Mouse (Mus musculus) liver, embryonic 11.5 days (tissue): ENCODE measurements around the gene Acsm1. TPM values are rescaled to one million over a fixed set of nuclear protein-coding genes. Genes with fewer than 3 reads are reported as not detected.
"Not testable (repeated sequence)": the region's sequence is repeated elsewhere in the genome, so short reads cannot be mapped to it uniquely, and the experiment has no call there.

ENCODE experiments used
- ATAC-seq: fragments of 200-750 bp; cut with Nextera tagmentation; replicated peaks from 2 replicates; pipeline ENCODE4 v1.8.0; 2017; ENCODE audit warnings: moderate number of reproducible peaks, mild to moderate bottlenecking, moderate TSS enrichment, moderate library complexity; ENCODE audit not compliant: low FRiP score
- DNase-seq: peaks from one replicate; pipeline ENCODE4 v3.0.0-alpha.2; 2017; ENCODE audit warnings: low spot score
- H3K27ac ChIP-seq: fragments of 300-500 bp; sonication (generic); 2 replicates; pipeline ENCODE4 v1.5.1; 2014; ENCODE audit warnings: mild to moderate bottlenecking, low read depth, low read length, control low read depth
- H3K27me3 ChIP-seq: fragments of 300-500 bp; sonication (generic); replicated peaks from 2 replicates; pipeline ENCODE4 v1.6.1; 2014; ENCODE audit warnings: low read length, mixed read lengths; ENCODE audit not compliant: control insufficient read depth, insufficient read depth
- H3K36me3 ChIP-seq: fragments of 300-500 bp; sonication (generic); 2 replicates; pipeline ENCODE4 v1.6.1; 2014; ENCODE audit warnings: mild to moderate bottlenecking, low read length, moderate library complexity, mixed read lengths; ENCODE audit not compliant: control insufficient read depth, insufficient read depth
- H3K4me1 ChIP-seq: fragments of 300-500 bp; sonication (generic); replicated peaks from 2 replicates; pipeline ENCODE4 v1.6.1; 2014; ENCODE audit warnings: low read length, mixed read lengths; ENCODE audit not compliant: control insufficient read depth, insufficient read depth
- H3K4me2 ChIP-seq: fragments of 300-500 bp; sonication (generic); 2 replicates; pipeline ENCODE4 v1.6.1; 2014; ENCODE audit warnings: mild to moderate bottlenecking, control low read depth, moderate library complexity
- H3K4me3 ChIP-seq: fragments of 300-500 bp; sonication (generic); 2 replicates; pipeline ENCODE4 v1.5.1; 2014; ENCODE audit warnings: low read depth, low read length, control low read depth
- H3K9ac ChIP-seq: fragments of 300-500 bp; sonication (generic); 2 replicates; pipeline ENCODE4 v1.6.1; 2014; ENCODE audit warnings: low read depth, low read length, control low read depth
- H3K9me3 ChIP-seq: fragments of 300-500 bp; sonication (generic); 2 replicates; pipeline ENCODE4 v1.6.1; 2016; ENCODE audit warnings: low read length, inconsistent platforms, mixed read lengths; ENCODE audit not compliant: control insufficient read depth
- WGBS: fragments of 180-500 bp; shearing (Covaris S2); extraction: QIAGEN DNeasy Blood & Tissue Kit; methylation state at CpG from one replicate; pipeline ENCODE4 v1.1.7; 2014; 5-methylcytosine and 5-hydroxymethylcytosine counted together
- polyA plus RNA-seq: library from polyadenylated mRNA; unstranded; fragments of >200 nt; fragmentation: Nextera tagmentation; extraction: Ambion mirVana; gene quantifications from 2 replicates; pipeline ENCODE4 v1.2.1, GENCODE M21; 2014

Acsm1 gene
- polyA plus RNA-seq: not detected in 2 replicates

DNA sequence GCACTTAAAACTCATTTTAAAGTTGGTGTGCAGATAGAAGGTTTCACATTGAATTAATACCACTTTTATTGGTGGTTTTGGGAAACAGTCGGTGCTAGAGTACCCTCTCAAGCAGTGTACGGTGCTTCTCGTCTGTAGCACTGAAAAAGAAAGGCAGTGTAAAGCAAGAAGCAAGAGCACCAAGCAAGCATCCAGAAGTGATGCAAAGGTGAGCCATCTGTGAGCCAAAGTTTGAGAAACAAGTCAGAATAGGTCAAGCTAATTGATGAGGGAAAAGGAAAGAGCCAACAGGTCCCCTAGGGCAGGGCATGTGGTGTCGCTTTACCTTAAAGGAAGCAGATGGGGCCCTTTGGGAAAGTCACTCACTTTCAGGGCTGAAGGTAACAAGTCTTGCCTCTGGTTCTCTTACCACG lies at the start of gene Acsm1:
Gene Acsm1, plus strand, starts transcription at position 363 of the 413 bp plus-strand sequence.
- H3K9ac ChIP-seq: no peak within 1 kb of the TSS
- H3K4me2 ChIP-seq: no peak within 1 kb of the TSS
- no peak for DNase-seq
- no peak within 1 kb of the TSS for H3K4me3 ChIP-seq
- no peak within 1 kb of the TSS for H3K27ac ChIP-seq
- 76% methylated on average over 5 of the region's 5 CpGs for WGBS
- no peaks in the 10 kb centered on the region for H3K27me3 ChIP-seq
- H3K36me3 ChIP-seq: no peaks in the 10 kb centered on the region
- no peaks in the 10 kb centered on the region for H3K4me1 ChIP-seq
- peaks cover 3% of the 10 kb centered on the region; the same call in 1 of the 2 replicates for H3K9me3 ChIP-seq
- no peak for ATAC-seq

DNA sequence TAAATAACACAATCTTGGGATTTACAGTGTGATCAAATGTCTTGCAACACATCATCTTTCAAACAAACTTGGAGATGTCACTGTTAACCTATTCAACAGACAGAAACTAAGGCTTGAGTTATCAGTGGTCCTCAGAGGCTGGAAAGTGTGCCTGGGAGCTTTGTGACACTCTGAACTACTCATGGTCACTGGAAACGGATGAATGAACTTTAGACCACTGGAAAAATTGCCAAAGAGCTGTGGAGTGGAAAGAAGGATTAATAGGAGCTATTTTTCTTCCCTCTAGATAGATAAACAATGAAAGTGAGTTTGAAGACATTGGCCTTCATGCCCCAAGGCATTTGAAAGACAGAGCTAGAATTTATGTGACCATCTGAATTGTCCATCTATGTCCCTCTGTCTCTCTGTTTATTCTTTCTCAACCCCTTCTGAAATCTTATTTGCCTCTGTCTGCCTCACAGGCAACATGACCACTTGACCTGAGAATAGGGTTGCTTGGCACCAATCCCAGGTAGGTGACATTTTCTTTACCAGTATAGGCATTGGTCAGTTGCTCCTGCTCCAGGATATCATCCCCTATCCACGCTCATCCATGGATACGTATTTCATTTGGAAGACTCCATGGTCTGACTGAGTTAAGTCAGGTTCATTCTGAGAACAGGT lies 46.9 kb upstream of the Acsm1 start:
- H3K4me2 ChIP-seq: no peak overlapping the region
- H3K36me3 ChIP-seq: no peaks in the 10 kb centered on the region
- H3K4me1 ChIP-seq: no peaks in the 10 kb centered on the region
- no peak overlapping the region for H3K4me3 ChIP-seq
- H3K27ac ChIP-seq: no peak overlapping the region
- WGBS: 76% methylated on average over 3 of the region's 3 CpGs
- no peak for DNase-seq
- H3K9ac ChIP-seq: no peak overlapping the region
- no peaks in the 10 kb centered on the region for H3K9me3 ChIP-seq
- H3K27me3 ChIP-seq: no peaks in the 10 kb centered on the region
- no peak for ATAC-seq

DNA sequence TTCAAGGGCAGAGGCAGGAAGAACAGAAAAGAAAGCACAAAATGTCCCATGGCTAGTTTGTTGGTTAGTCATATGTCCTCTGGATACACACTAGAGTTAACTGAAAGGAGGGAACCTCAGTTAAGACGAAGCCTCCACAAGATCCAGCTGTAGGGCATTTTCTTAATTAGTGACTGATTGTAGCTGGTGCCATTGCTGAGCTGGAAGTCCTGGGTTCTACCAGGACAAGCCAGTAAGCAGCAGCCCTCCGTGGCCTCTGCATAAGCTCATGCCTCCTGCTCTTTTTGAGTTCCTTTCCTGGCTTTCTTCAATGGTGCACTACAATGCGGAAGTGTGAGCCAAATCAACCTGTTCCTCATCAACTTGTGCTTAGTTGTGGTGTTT lies 46.4 kb upstream of the Acsm1 start:
- H3K36me3 ChIP-seq: no peaks in the 10 kb centered on the region
- H3K27ac ChIP-seq: no peak overlapping the region
- no peak overlapping the region for H3K9ac ChIP-seq
- DNase-seq (no peak), ATAC-seq (no peak)
- H3K9me3 ChIP-seq: no peaks in the 10 kb centered on the region
- no peaks in the 10 kb centered on the region for H3K4me1 ChIP-seq
- H3K4me3 ChIP-seq: no peak overlapping the region
- WGBS: 74% methylated on average over 3 of the region's 3 CpGs
- no peaks in the 10 kb centered on the region for H3K27me3 ChIP-seq
- no peak overlapping the region for H3K4me2 ChIP-seq

DNA sequence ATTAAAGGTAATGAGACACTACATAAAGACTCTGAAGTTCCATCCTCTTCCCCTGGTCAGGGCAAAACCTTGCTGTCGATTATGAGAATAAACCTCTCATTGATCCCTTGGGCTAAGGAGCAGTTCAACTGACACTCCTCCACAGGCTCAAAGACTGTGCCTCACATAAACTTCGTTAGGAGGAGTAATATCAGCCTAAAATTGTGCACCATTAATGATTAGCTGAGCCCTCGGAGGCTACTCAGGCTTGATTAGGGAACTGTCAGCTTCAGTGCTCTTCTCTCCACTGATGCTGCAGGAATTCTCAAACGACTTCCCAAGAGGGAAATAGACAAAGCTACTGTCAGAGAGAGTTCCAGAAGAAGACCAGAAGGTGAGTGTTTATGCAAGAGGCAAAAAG lies 45.4 kb upstream of the Acsm1 start:
- DNase-seq: no peak
- no peaks in the 10 kb centered on the region for H3K36me3 ChIP-seq
- 48% methylated on average over 4 of the region's 4 CpGs for WGBS
- H3K27ac ChIP-seq: no peak overlapping the region
- no peak overlapping the region for H3K9ac ChIP-seq
- H3K9me3 ChIP-seq: no peaks in the 10 kb centered on the region
- no peak for ATAC-seq
- H3K4me3 ChIP-seq: no peak overlapping the region
- no peaks in the 10 kb centered on the region for H3K4me1 ChIP-seq
- no peak overlapping the region for H3K4me2 ChIP-seq
- no peaks in the 10 kb centered on the region for H3K27me3 ChIP-seq

DNA sequence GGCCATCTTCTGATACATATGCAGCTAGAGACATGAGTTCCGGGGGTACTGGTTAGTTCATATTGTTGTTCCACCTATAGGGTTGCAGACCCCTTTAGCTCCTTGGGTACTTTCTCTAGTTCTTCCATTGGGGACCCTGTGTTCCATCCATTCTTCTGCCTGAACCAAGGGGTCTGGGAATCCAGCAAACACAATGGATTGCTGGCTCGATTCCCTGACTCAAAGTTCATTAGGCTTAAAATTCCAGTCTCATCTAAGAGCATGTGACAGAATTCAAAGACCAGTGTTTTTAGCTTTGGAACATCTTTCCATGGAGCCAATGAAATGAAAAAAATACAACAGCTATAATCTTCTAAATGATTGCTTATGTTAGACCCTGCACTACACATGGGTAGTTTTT lies 44.4 kb upstream of the Acsm1 start:
- ATAC-seq: not testable (repeated sequence)
- WGBS: 78% methylated on average over 2 of the region's 2 CpGs

DNA sequence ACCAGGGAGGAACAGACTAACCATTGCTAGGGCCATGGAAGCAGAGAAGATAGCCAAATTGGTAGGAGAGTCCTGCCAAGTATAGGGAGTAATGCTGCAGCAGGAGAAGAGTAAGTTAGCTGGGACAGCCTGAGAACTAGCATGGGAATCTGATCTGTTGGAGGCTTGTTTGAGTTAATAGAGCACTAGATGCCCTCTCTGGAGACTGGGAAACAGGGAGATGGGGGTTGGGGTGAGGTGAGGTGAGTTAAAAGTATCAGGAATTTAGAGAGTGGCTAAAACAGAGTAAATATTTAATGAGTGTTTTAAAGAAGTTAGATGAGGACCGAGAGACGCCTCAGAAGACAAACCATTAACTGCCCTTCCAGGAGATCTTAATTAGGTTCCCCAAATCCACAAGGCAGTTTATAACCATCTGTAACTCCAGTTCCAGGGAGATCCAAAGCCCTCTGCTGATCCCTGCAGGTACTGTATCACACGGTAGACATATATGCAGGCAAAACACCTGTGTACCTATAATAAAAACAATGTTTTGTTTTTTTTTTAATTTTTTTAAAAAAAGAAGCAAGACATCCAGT lies 12.2 kb upstream of the Acsm1 start:
- no peak for DNase-seq
- Histone ChIP-seq H3K4me3 (no peak overlapping the region), H3K9me3 (no peaks in the 10 kb centered on the region), H3K27me3 (no peaks in the 10 kb centered on the region), H3K27ac (no peak overlapping the region), H3K4me1 (no peaks in the 10 kb centered on the region), H3K9ac (no peak overlapping the region), H3K4me2 (no peak overlapping the region), H3K36me3 (no peaks in the 10 kb centered on the region)
- no peak for ATAC-seq
- WGBS: 61% methylated on average over 3 of the region's 3 CpGs

More for the DNA sequence above, 44.4 kb upstream of the Acsm1 start:
- H3K27me3 ChIP-seq, H3K9ac ChIP-seq, H3K9me3 ChIP-seq, H3K4me1 ChIP-seq, H3K4me3 ChIP-seq, H3K36me3 ChIP-seq, H3K4me2 ChIP-seq, H3K27ac ChIP-seq, DNase-seq: not testable (repeated sequence)

DNA sequence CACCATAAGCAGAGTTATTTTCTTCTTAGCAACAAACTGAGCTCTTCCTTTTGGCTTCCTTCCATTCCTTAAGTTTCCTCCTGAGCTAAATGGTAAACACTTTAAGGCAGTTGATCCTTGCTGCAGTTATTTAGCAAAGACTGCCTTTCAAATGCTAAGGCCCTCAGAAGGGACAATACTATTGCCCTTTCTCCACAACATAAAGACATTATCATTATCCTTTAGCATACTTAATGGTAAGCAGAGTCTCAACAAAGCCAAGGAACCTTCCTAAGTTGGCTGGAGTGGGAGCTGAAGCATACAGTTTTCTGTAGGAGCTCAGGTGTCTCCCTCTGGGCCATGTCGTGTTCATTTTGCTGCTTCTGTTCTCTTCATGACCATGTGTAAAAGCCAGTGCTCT lies 11.5 kb upstream of the Acsm1 start:
- H3K4me1 ChIP-seq: no peaks in the 10 kb centered on the region

DNA sequence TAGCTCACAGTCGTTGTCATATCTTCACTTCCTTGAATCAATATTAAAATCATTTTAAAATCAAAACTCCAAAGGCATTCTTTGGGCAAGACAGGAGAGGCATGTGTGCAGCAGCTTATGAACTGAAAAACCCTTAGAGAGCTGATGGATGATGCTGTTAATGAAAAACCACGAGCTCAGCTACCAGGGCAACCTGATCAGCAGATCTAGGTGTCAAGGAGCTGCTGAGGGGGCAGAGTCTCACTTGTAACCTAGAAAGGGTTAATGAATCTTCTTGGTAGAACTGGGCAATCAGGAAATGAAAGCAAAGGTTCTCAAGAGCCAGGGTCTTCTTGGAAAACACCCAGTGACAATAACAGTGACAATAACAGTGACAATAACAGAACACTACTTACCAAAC lies 10.3 kb upstream of the Acsm1 start:
- no peak overlapping the region for H3K4me3 ChIP-seq
- no peak for DNase-seq
- H3K4me1 ChIP-seq: no peaks in the 10 kb centered on the region
- no peaks in the 10 kb centered on the region for H3K36me3 ChIP-seq
- ATAC-seq: no peak
- WGBS: 50% methylated on average over 2 of the region's 2 CpGs
- no peak overlapping the region for H3K9ac ChIP-seq
- H3K27me3 ChIP-seq: no peaks in the 10 kb centered on the region
- H3K9me3 ChIP-seq: no peaks in the 10 kb centered on the region
- no peak overlapping the region for H3K27ac ChIP-seq
- H3K4me2 ChIP-seq: no peak overlapping the region

More for the DNA sequence above, 11.5 kb upstream of the Acsm1 start:
- Histone ChIP-seq H3K4me2 (no peak overlapping the region), H3K9me3 (no peaks in the 10 kb centered on the region), H3K4me3 (no peak overlapping the region), H3K9ac (no peak overlapping the region), H3K27me3 (no peaks in the 10 kb centered on the region), H3K36me3 (no peaks in the 10 kb centered on the region), H3K27ac (no peak overlapping the region)
- ATAC-seq (no peak), DNase-seq (no peak)
- WGBS: 44% methylated on average over 1 of the region's 1 CpGs
